Mouse (Mus musculus): ENCODE data around the gene Txnrd3.

Gene Txnrd3

GRCm38 (mm10) chr6:89643798-89644270 is at the start of gene Txnrd3:
TSS of gene Txnrd3 (plus strand) at chr6:89643988.
- peak; percentile 90 for DNase-seq (ENCODE audit: low spot score in 2 of 2)

- DNase-seq (ENCODE audit: low spot score in 2 of 2) = peak; percentile 98
These were observed 48.6 kb upstream of the Txnrd3 start, which contains the start of gene Chchd6 for GRCm38 (mm10) chr6:89595018-89595776. TSS of gene Chchd6 (minus strand) at chr6:89595652.

- DNase-seq (ENCODE audit: low spot score in 2 of 2) = no peak
These were observed 48.0 kb upstream of the Txnrd3 start for GRCm38 (mm10) chr6:89595777-89596146.

GRCm38 (mm10) chr6:89596510-89596909 is 47.3 kb upstream of the Txnrd3 start:
- DNase-seq (ENCODE audit: low spot score in 2 of 2) = no peak

- no peak for DNase-seq (ENCODE audit: low spot score in 2 of 2)
These were observed 37.7 kb upstream of the Txnrd3 start for GRCm38 (mm10) chr6:89606096-89606495.

GRCm38 (mm10) chr6:89607999-89608398 is 35.8 kb upstream of the Txnrd3 start:
- no peak for DNase-seq (ENCODE audit: low spot score in 2 of 2)

- peak; percentile 84 to 87 for DNase-seq (ENCODE audit: low spot score in 2 of 2)
These were observed 30.3 kb upstream of the Txnrd3 start for GRCm38 (mm10) chr6:89613336-89614106.

- DNase-seq (ENCODE audit: low spot score in 2 of 2) = no peak
These were observed 29.7 kb upstream of the Txnrd3 start for GRCm38 (mm10) chr6:89614107-89614471.

GRCm38 (mm10) chr6:89614596-89615372 is 29.0 kb upstream of the Txnrd3 start:
- no peak for DNase-seq (ENCODE audit: low spot score in 2 of 2)

- no peak for DNase-seq (ENCODE audit: low spot score in 2 of 2)
These were observed 28.4 kb upstream of the Txnrd3 start for GRCm38 (mm10) chr6:89615373-89615755.

GRCm38 (mm10) chr6:89622647-89623046 is 21.1 kb upstream of the Txnrd3 start:
- DNase-seq (ENCODE audit: low spot score in 2 of 2) = no peak

GRCm38 (mm10) chr6:89628045-89628785 is 15.6 kb upstream of the Txnrd3 start:
- no peak for DNase-seq (ENCODE audit: low spot score in 2 of 2)

- DNase-seq (ENCODE audit: low spot score in 2 of 2) = peak; percentile 92 to 93
These were observed 11.8 kb upstream of the Txnrd3 start for GRCm38 (mm10) chr6:89631809-89632562.

- no peak for DNase-seq (ENCODE audit: low spot score in 2 of 2)
These were observed 10.7 kb upstream of the Txnrd3 start for GRCm38 (mm10) chr6:89633115-89633514.

GRCm38 (mm10) chr6:89634400-89634799 is 9.4 kb upstream of the Txnrd3 start:
- DNase-seq (ENCODE audit: low spot score in 2 of 2) = no peak

GRCm38 (mm10) chr6:89637977-89638376 is 5.8 kb upstream of the Txnrd3 start:
- DNase-seq (ENCODE audit: low spot score in 2 of 2) = no peak

- DNase-seq (ENCODE audit: low spot score in 2 of 2) = no peak
These were observed 4.8 kb upstream of the Txnrd3 start for GRCm38 (mm10) chr6:89639025-89639424.

- peak; percentile 88 to 89 for DNase-seq (ENCODE audit: low spot score in 2 of 2)
These were observed 685 bp downstream of the Txnrd3 start for GRCm38 (mm10) chr6:89644271-89645075.

- no peak for DNase-seq (ENCODE audit: low spot score in 2 of 2)
These were observed 6.1 kb downstream of the Txnrd3 start for GRCm38 (mm10) chr6:89649897-89650296.

- DNase-seq (ENCODE audit: low spot score in 2 of 2) = no peak
These were observed 8.0 kb downstream of the Txnrd3 start for GRCm38 (mm10) chr6:89651770-89652169.
